Mouse (Mus musculus) kidney, adult 2 months (tissue): Measurements from ENCODE around the gene 2510002D24Rik.

Source experiments
- CTCF ChIP-seq: fragments of 200-500 bp; conservative IDR thresholded peaks from 2 replicates; pipeline ENCODE4 v1.5.1; 2011; ENCODE audit warnings: low read depth, mild to moderate bottlenecking, control low read depth, low read length, moderate library complexity, mixed read lengths; ENCODE audit not compliant: insufficient read depth, insufficient read length
- POLR2A ChIP-seq: fragments of 200-500 bp; IDR thresholded peaks from one replicate; pipeline ENCODE4 v1.6.1; 2011; ENCODE audit warnings: low read depth, low read length, control low read depth

- TF ChIP-seq POLR2A (no peak), CTCF (no peak; the same call in 1 of the 2 replicates)
These were observed 22.2 kb downstream of the 2510002D24Rik start for GRCm38 (mm10) chr16:18858551-18858950.
